Comparison of ENCODE assay signal across 9 mouse cellular contexts in the genomic region with DNA sequence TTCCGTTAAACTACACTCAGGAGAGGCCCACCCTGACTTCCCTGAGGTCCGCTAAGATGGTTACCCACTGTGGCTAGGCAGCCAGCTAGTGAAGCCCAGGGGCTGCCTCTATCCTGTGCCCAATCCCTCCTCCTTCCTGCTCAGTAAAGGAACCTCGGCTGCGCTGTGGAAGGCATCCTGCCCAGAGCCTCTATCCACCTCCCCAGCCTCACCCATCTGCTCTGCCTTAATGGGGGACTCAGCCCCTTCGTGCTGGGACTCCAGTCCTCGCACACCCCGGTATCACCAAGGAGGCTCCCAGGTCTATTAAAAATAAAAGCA. TPM values are rescaled to one million over a fixed set of nuclear protein-coding genes. Genes with fewer than 3 reads are reported as not detected.
DNase-seq lines count a peak whose midpoint lies in the region; ATAC-seq lines count a peak whose summit lies in the region.
"Had no signal": no experiment of that assay in that cellular context is flagged by ENCODE, and none has a peak within 500 bp of the region (broad histone marks: within the 10 kb centered on the region; RNA-seq: fewer than 3 reads in every experiment).

No protein-coding gene starts in this region.

- H3K27me3 ChIP-seq in hindbrain, embryonic 13.5 days = peaks cover 20% of the 10 kb centered on the region; the same call in 1 of the 2 replicates
- no peaks in the 10 kb centered on the region for H3K27me3 ChIP-seq in midbrain, embryonic 15.5 days (replicated peaks)

- H3K9me3 ChIP-seq in hindbrain, embryonic 13.5 days = no peaks in the 10 kb centered on the region
- no peaks in the 10 kb centered on the region for H3K9me3 ChIP-seq in midbrain, embryonic 15.5 days

- H3K9ac ChIP-seq in hindbrain, embryonic 13.5 days = peak overlapping the region; percentile 92
- H3K9ac ChIP-seq in midbrain, embryonic 15.5 days = peak overlapping the region; percentile 98

- peaks cover 57% of the 10 kb centered on the region for H3K4me1 ChIP-seq in hindbrain, embryonic 13.5 days (replicated peaks)
- H3K4me1 ChIP-seq in midbrain, embryonic 15.5 days = peaks cover 42% of the 10 kb centered on the region

- WGBS in hindbrain, embryonic 13.5 days = 8% methylated on average over 7 of the region's 7 CpGs
- 6% methylated on average over 7 of the region's 7 CpGs for WGBS in midbrain, embryonic 15.5 days

- peak overlapping the region; percentile 72 for H3K4me3 ChIP-seq in hindbrain, embryonic 13.5 days
- peak overlapping the region; percentile 89 for H3K4me3 ChIP-seq in midbrain, embryonic 15.5 days

- H3K27ac ChIP-seq in hindbrain, embryonic 13.5 days = peak overlapping the region; percentile 86
- H3K27ac ChIP-seq in midbrain, embryonic 15.5 days = peak overlapping the region; percentile 90

- ATAC-seq in frontal cortex, adult (ENCODE audit: low TSS enrichment) = 0 out of 2 replicates have a peak, but pooled peaks have one; percentile 21
- ATAC-seq in hindbrain, embryonic 13.5 days (ENCODE audit: low FRiP score) = no peak
- ATAC-seq in midbrain, embryonic 15.5 days (replicated peaks) = peak; percentile 35; the same call in 1 of the 2 replicates

- H3K4me2 ChIP-seq in hindbrain, embryonic 13.5 days = peak overlapping the region; percentile 73
- H3K4me2 ChIP-seq in midbrain, embryonic 15.5 days = peak overlapping the region; percentile 72

- H3K36me3 ChIP-seq in hindbrain, embryonic 13.5 days = peaks cover 17% of the 10 kb centered on the region
- H3K36me3 ChIP-seq in midbrain, embryonic 15.5 days (replicated peaks) = peaks cover 10% of the 10 kb centered on the region

- no peak for DNase-seq in frontal cortex, adult 2 months (ENCODE audit: extremely low spot score in 1 of 2, low spot score in 1 of 2)
- DNase-seq in right cerebral cortex, postnatal 14 days = peak; percentile 38
- DNase-seq in right cerebral cortex, adult 18-20 months = no peak
- no peak for DNase-seq in urinary bladder, postnatal 36 days (ENCODE audit: low spot score in 2 of 2)
- DNase-seq in urinary bladder, postnatal 25 days (ENCODE audit: low spot score) = no peak

RNA-seq across cellular contexts. Expression of a gene that starts 3.9 kb away (rescaled TPM):
- polyA plus RNA-seq in frontal cortex, adult 2 months (2012; rRNA removed) = 135 and 145 TPM in 2 replicates
- polyA plus RNA-seq in hindbrain, embryonic 13.5 days (2015; fragmentation: Nextera tagmentation; extraction: Ambion mirVana) = 81.4 and 90.1 TPM in 2 replicates
- polyA plus RNA-seq in midbrain, embryonic 15.5 days (2015; fragmentation: Nextera tagmentation; extraction: Ambion mirVana) = 119 and 127 TPM in 2 replicates

RNA-seq across cellular contexts. Expression of a gene that starts 8.1 kb away (rescaled TPM):
- 34.3 and 34.5 TPM in 2 replicates for polyA plus RNA-seq in frontal cortex, adult 2 months (2012; rRNA removed)
- 20.9 and 22.2 TPM in 2 replicates for polyA plus RNA-seq in hindbrain, embryonic 13.5 days (2015; fragmentation: Nextera tagmentation; extraction: Ambion mirVana)
- 18.3 and 20.9 TPM in 2 replicates for polyA plus RNA-seq in midbrain, embryonic 15.5 days (2015; fragmentation: Nextera tagmentation; extraction: Ambion mirVana)

RNA-seq across cellular contexts. Expression of a gene that starts 8.5 kb away (rescaled TPM):
- polyA plus RNA-seq in frontal cortex, adult 2 months (2012; rRNA removed) = 46.4 and 65.4 TPM in 2 replicates
- 149 and 154 TPM in 2 replicates for polyA plus RNA-seq in hindbrain, embryonic 13.5 days (2015; fragmentation: Nextera tagmentation; extraction: Ambion mirVana)
- 116 and 126 TPM in 2 replicates for polyA plus RNA-seq in midbrain, embryonic 15.5 days (2015; fragmentation: Nextera tagmentation; extraction: Ambion mirVana)

RNA-seq across cellular contexts. Expression of a gene that starts 27.5 kb away (rescaled TPM):
- polyA plus RNA-seq in frontal cortex, adult 2 months (2012; rRNA removed) = 10.7 and 11.1 TPM in 2 replicates
- polyA plus RNA-seq in hindbrain, embryonic 13.5 days (2015; fragmentation: Nextera tagmentation; extraction: Ambion mirVana) = 1.4 and 1.6 TPM in 2 replicates
- 8.3 and 8.9 TPM in 2 replicates for polyA plus RNA-seq in midbrain, embryonic 15.5 days (2015; fragmentation: Nextera tagmentation; extraction: Ambion mirVana)
- polyA plus RNA-seq: erythroblast, embryonic 14.5 days had no signal

RNA-seq across cellular contexts. Expression of a gene that starts 54.6 kb away (rescaled TPM):
- 40.2 and 44.8 TPM in 2 replicates for polyA plus RNA-seq in frontal cortex, adult 2 months (2012; rRNA removed)
- 53.4 and 56.5 TPM in 2 replicates for polyA plus RNA-seq in hindbrain, embryonic 13.5 days (2015; fragmentation: Nextera tagmentation; extraction: Ambion mirVana)
- 62.3 and 72.4 TPM in 2 replicates for polyA plus RNA-seq in midbrain, embryonic 15.5 days (2015; fragmentation: Nextera tagmentation; extraction: Ambion mirVana)
